Mouse (Mus musculus): ENCODE data around the gene 4930516K23Rik. TPM values are rescaled to one million over a fixed set of nuclear protein-coding genes. Genes with fewer than 3 reads are reported as not detected.

Gene 4930516K23Rik
- polyA plus RNA-seq, 1 experiment from 2014 or later = not detected

- Histone ChIP-seq H3K4me3 (ENCODE audit: low read depth, low read length) (no peak overlapping the region), H3K36me3 (ENCODE audit: control insufficient read depth, insufficient read depth, low read length) (no peaks in the 10 kb centered on the region), H3K9ac (replicated peaks; ENCODE audit: low read depth, low read length) (no peak overlapping the region), H3K9me3 (ENCODE audit: control insufficient read depth, low read depth, low read length) (no peaks in the 10 kb centered on the region), H3K27me3 (ENCODE audit: control insufficient read depth, insufficient read depth, low read length) (no peaks in the 10 kb centered on the region), H3K4me2 (replicated peaks; ENCODE audit: low read depth, low read length) (no peak overlapping the region), H3K4me1 (ENCODE audit: control insufficient read depth, insufficient read depth, low read length) (no peaks in the 10 kb centered on the region), H3K27ac (ENCODE audit: low read length) (no peak overlapping the region)
- WGBS = 84% methylated on average over 3 of the region's 3 CpGs
- no peak for ATAC-seq (ENCODE audit: insufficient number of reproducible peaks, insufficient read depth, low FRiP score, low read depth)
Observed at GRCm38 (mm10) chr7:104026978-104027377, 34.3 kb downstream of the 4930516K23Rik start.

- 82% methylated on average over 6 of the region's 6 CpGs for WGBS
- H3K4me3 ChIP-seq (ENCODE audit: low read depth, low read length) = no peak within 1 kb of the TSS
- H3K9ac ChIP-seq (replicated peaks; ENCODE audit: low read depth, low read length) = no peak within 1 kb of the TSS
- H3K4me1 ChIP-seq (ENCODE audit: control insufficient read depth, insufficient read depth, low read length) = no peaks in the 10 kb centered on the region
- no peak within 1 kb of the TSS for H3K27ac ChIP-seq (ENCODE audit: low read length)
- no peak for ATAC-seq (ENCODE audit: insufficient number of reproducible peaks, insufficient read depth, low FRiP score, low read depth)
- H3K4me2 ChIP-seq (replicated peaks; ENCODE audit: low read depth, low read length) = no peak within 1 kb of the TSS
- H3K36me3 ChIP-seq (ENCODE audit: control insufficient read depth, insufficient read depth, low read length) = no peaks in the 10 kb centered on the region
- no peaks in the 10 kb centered on the region for H3K27me3 ChIP-seq (ENCODE audit: control insufficient read depth, insufficient read depth, low read length)
- H3K9me3 ChIP-seq (ENCODE audit: control insufficient read depth, low read depth, low read length) = no peaks in the 10 kb centered on the region
Observed at GRCm38 (mm10) chr7:104025473-104025872, 35.8 kb downstream of the 4930516K23Rik start, which contains the start of gene Olfr640. Olfr640 (minus strand) TSS chr7:104025573.

GRCm38 (mm10) chr7:104021651-104022050, 39.6 kb downstream of the 4930516K23Rik start:
- 94% methylated on average over 6 of the region's 6 CpGs for WGBS

GRCm38 (mm10) chr7:104018953-104019352, 42.3 kb downstream of the 4930516K23Rik start:
- Histone ChIP-seq H3K4me1 (ENCODE audit: control insufficient read depth, insufficient read depth, low read length) (no peaks in the 10 kb centered on the region), H3K9me3 (ENCODE audit: control insufficient read depth, low read depth, low read length) (no peaks in the 10 kb centered on the region), H3K4me3 (ENCODE audit: low read depth, low read length) (no peak overlapping the region), H3K36me3 (ENCODE audit: control insufficient read depth, insufficient read depth, low read length) (no peaks in the 10 kb centered on the region), H3K27ac (ENCODE audit: low read length) (no peak overlapping the region), H3K9ac (replicated peaks; ENCODE audit: low read depth, low read length) (no peak overlapping the region), H3K27me3 (ENCODE audit: control insufficient read depth, insufficient read depth, low read length) (no peaks in the 10 kb centered on the region), H3K4me2 (replicated peaks; ENCODE audit: low read depth, low read length) (no peak overlapping the region)
- ATAC-seq (ENCODE audit: insufficient number of reproducible peaks, insufficient read depth, low FRiP score, low read depth) = no peak
- WGBS = 81% methylated on average over 1 of the region's 1 CpGs

More at GRCm38 (mm10) chr7:104021651-104022050, 39.6 kb downstream of the 4930516K23Rik start:
- no peaks in the 10 kb centered on the region for H3K4me1 ChIP-seq (ENCODE audit: control insufficient read depth, insufficient read depth, low read length)
- no peaks in the 10 kb centered on the region for H3K27me3 ChIP-seq (ENCODE audit: control insufficient read depth, insufficient read depth, low read length)
- H3K9ac ChIP-seq (replicated peaks; ENCODE audit: low read depth, low read length) = no peak overlapping the region
- no peak overlapping the region for H3K4me3 ChIP-seq (ENCODE audit: low read depth, low read length)
- no peaks in the 10 kb centered on the region for H3K9me3 ChIP-seq (ENCODE audit: control insufficient read depth, low read depth, low read length)
- no peak for ATAC-seq (ENCODE audit: insufficient number of reproducible peaks, insufficient read depth, low FRiP score, low read depth)
- H3K4me2 ChIP-seq (replicated peaks; ENCODE audit: low read depth, low read length) = no peak overlapping the region
- H3K36me3 ChIP-seq (ENCODE audit: control insufficient read depth, insufficient read depth, low read length) = no peaks in the 10 kb centered on the region
- no peak overlapping the region for H3K27ac ChIP-seq (ENCODE audit: low read length)

- H3K27me3 ChIP-seq (ENCODE audit: control insufficient read depth, insufficient read depth, low read length) = no peaks in the 10 kb centered on the region
- ATAC-seq (ENCODE audit: insufficient number of reproducible peaks, insufficient read depth, low FRiP score, low read depth) = no peak
- H3K9me3 ChIP-seq (ENCODE audit: control insufficient read depth, low read depth, low read length) = no peaks in the 10 kb centered on the region
- no peak within 1 kb of the TSS for H3K4me2 ChIP-seq (replicated peaks; ENCODE audit: low read depth, low read length)
- no peaks in the 10 kb centered on the region for H3K36me3 ChIP-seq (ENCODE audit: control insufficient read depth, insufficient read depth, low read length)
- no peak within 1 kb of the TSS for H3K27ac ChIP-seq (ENCODE audit: low read length)
- no peak within 1 kb of the TSS for H3K4me3 ChIP-seq (ENCODE audit: low read depth, low read length)
- no peak within 1 kb of the TSS for H3K9ac ChIP-seq (replicated peaks; ENCODE audit: low read depth, low read length)
- H3K4me1 ChIP-seq (ENCODE audit: control insufficient read depth, insufficient read depth, low read length) = no peaks in the 10 kb centered on the region
Observed at GRCm38 (mm10) chr7:104017203-104017602, 44.0 kb downstream of the 4930516K23Rik start, which contains the start of gene Olfr639. Olfr639 (minus strand) TSS chr7:104017303.

Other genes starting within 250 kb of the 4930516K23Rik start
- 1,564 and 1,619 TPM in 2 replicates for gene Hbb-bt, start 247.4 kb downstream of the 4930516K23Rik start, polyA plus RNA-seq (2014; fragmentation: Nextera tagmentation; extraction: Ambion mirVana)
- 3,670 and 3,888 TPM in 2 replicates for gene Hbb-bs, start 233.3 kb downstream of the 4930516K23Rik start, polyA plus RNA-seq (2014; fragmentation: Nextera tagmentation; extraction: Ambion mirVana)
- not detected in 2 replicates for gene Hbb-bh2, start 220.9 kb downstream of the 4930516K23Rik start, polyA plus RNA-seq (2014; fragmentation: Nextera tagmentation; extraction: Ambion mirVana)
- 2.9 and 6.2 TPM in 2 replicates for gene Hbb-bh1, start 218.3 kb downstream of the 4930516K23Rik start, polyA plus RNA-seq (2014; fragmentation: Nextera tagmentation; extraction: Ambion mirVana)
- gene Hbb-y, start 208.2 kb downstream of the 4930516K23Rik start, polyA plus RNA-seq (2014; fragmentation: Nextera tagmentation; extraction: Ambion mirVana) = 616 and 882 TPM in 2 replicates
- gene Olfr66, start 175.2 kb downstream of the 4930516K23Rik start, polyA plus RNA-seq (2014; fragmentation: Nextera tagmentation; extraction: Ambion mirVana) = not detected in 2 replicates
- gene Olfr64, start 167.0 kb downstream of the 4930516K23Rik start, polyA plus RNA-seq (2014; fragmentation: Nextera tagmentation; extraction: Ambion mirVana) = not detected in 2 replicates
- gene Olfr65, start 158.0 kb downstream of the 4930516K23Rik start, polyA plus RNA-seq (2014; fragmentation: Nextera tagmentation; extraction: Ambion mirVana) = not detected in 2 replicates
- gene Olfr631, start 132.6 kb downstream of the 4930516K23Rik start, polyA plus RNA-seq (2014; fragmentation: Nextera tagmentation; extraction: Ambion mirVana) = not detected in 2 replicates
- gene Olfr632, start 127.1 kb downstream of the 4930516K23Rik start, polyA plus RNA-seq (2014; fragmentation: Nextera tagmentation; extraction: Ambion mirVana) = not detected in 2 replicates
- not detected in 2 replicates for gene Olfr633, start 117.0 kb downstream of the 4930516K23Rik start, polyA plus RNA-seq (2014; fragmentation: Nextera tagmentation; extraction: Ambion mirVana)
- gene Olfr635, start 90.3 kb downstream of the 4930516K23Rik start, polyA plus RNA-seq (2014; fragmentation: Nextera tagmentation; extraction: Ambion mirVana) = not detected in 2 replicates
- gene Olfr638, start 62.7 kb downstream of the 4930516K23Rik start, polyA plus RNA-seq (2014; fragmentation: Nextera tagmentation; extraction: Ambion mirVana) = not detected in 2 replicates
- 0.03 TPM in 1 of 2 replicates, not detected in the other for gene Olfr639, start 44.1 kb downstream of the 4930516K23Rik start, polyA plus RNA-seq (2014; fragmentation: Nextera tagmentation; extraction: Ambion mirVana)
- gene Olfr640, start 35.9 kb downstream of the 4930516K23Rik start, polyA plus RNA-seq (2014; fragmentation: Nextera tagmentation; extraction: Ambion mirVana) = not detected in 2 replicates
- not detected in 2 replicates for gene Olfr641, start 26.0 kb downstream of the 4930516K23Rik start, polyA plus RNA-seq (2014; fragmentation: Nextera tagmentation; extraction: Ambion mirVana)
- not detected in 2 replicates for gene Olfr642, start 8.8 kb downstream of the 4930516K23Rik start, polyA plus RNA-seq (2014; fragmentation: Nextera tagmentation; extraction: Ambion mirVana)
- gene Olfr644, start 10.4 kb upstream of the 4930516K23Rik start, polyA plus RNA-seq (2014; fragmentation: Nextera tagmentation; extraction: Ambion mirVana) = not detected in 2 replicates
- gene Olfr645, start 24.0 kb upstream of the 4930516K23Rik start, polyA plus RNA-seq (2014; fragmentation: Nextera tagmentation; extraction: Ambion mirVana) = not detected in 2 replicates
- not detected in 2 replicates for gene Olfr646, start 43.4 kb upstream of the 4930516K23Rik start, polyA plus RNA-seq (2014; fragmentation: Nextera tagmentation; extraction: Ambion mirVana)
- not detected in 2 replicates for gene Ubqln5, start 68.4 kb upstream of the 4930516K23Rik start, polyA plus RNA-seq (2014; fragmentation: Nextera tagmentation; extraction: Ambion mirVana)
- gene Olfr643, start 76.0 kb upstream of the 4930516K23Rik start, polyA plus RNA-seq (2014; fragmentation: Nextera tagmentation; extraction: Ambion mirVana) = not detected in 2 replicates
- gene Ubqln3, start 81.8 kb upstream of the 4930516K23Rik start, polyA plus RNA-seq (2014; fragmentation: Nextera tagmentation; extraction: Ambion mirVana) = not detected in 2 replicates
- gene Ubqlnl, start 89.1 kb upstream of the 4930516K23Rik start, polyA plus RNA-seq (2014; fragmentation: Nextera tagmentation; extraction: Ambion mirVana) = not detected in 2 replicates
- gene Olfm5, start 103.4 kb upstream of the 4930516K23Rik start, polyA plus RNA-seq (2014; fragmentation: Nextera tagmentation; extraction: Ambion mirVana) = not detected in 2 replicates
- 0.25 and 0.34 TPM in 2 replicates for gene Olfr648, start 121.9 kb upstream of the 4930516K23Rik start, polyA plus RNA-seq (2014; fragmentation: Nextera tagmentation; extraction: Ambion mirVana)
- not detected in 2 replicates for gene Olfr649, start 134.5 kb upstream of the 4930516K23Rik start, polyA plus RNA-seq (2014; fragmentation: Nextera tagmentation; extraction: Ambion mirVana)
- 1.3 and 1.4 TPM in 2 replicates for gene Trim6, start 157.3 kb upstream of the 4930516K23Rik start, polyA plus RNA-seq (2014; fragmentation: Nextera tagmentation; extraction: Ambion mirVana)
- 1.8 and 1.9 TPM in 2 replicates for gene Trim34a, start 183.0 kb upstream of the 4930516K23Rik start, polyA plus RNA-seq (2014; fragmentation: Nextera tagmentation; extraction: Ambion mirVana)
- gene Trim5, start 226.6 kb upstream of the 4930516K23Rik start, polyA plus RNA-seq (2014; fragmentation: Nextera tagmentation; extraction: Ambion mirVana) = 0.31 and 0.36 TPM in 2 replicates

All from stomach, embryonic 14.5 days (tissue).